ENCODE assay signal across 22 mouse cellular contexts in genomic region chr15:79394842-79395241, GRCm38 (mm10). TPM values are rescaled to one million over a fixed set of nuclear protein-coding genes. Genes with fewer than 3 reads are reported as not detected.
DNase-seq lines count a peak whose midpoint lies in the region; ATAC-seq and TF ChIP-seq lines count a peak whose summit lies in the region.
"Had no signal": no experiment of that assay in that cellular context is flagged by ENCODE, and none has a peak within 500 bp of the region (broad histone marks: within the 10 kb centered on the region; RNA-seq: fewer than 3 reads in every experiment).

No protein-coding gene starts in this region.

- no peak for DNase-seq in forebrain, embryonic 10.5 days (ENCODE audit: extremely low spot score, low spot score)
- no peak for DNase-seq in hindbrain, embryonic 10.5 days (ENCODE audit: low spot score)
- DNase-seq in lung, adult 2 months, result no peak
- DNase-seq in lung, adult 18-20 months, result no peak
- DNase-seq in c-Kit-positive CD71-positive TER-119-positive erythroid progenitor cells, embryonic 14.5 days (ENCODE audit: low spot score), result no peak
- DNase-seq: adrenal gland, postnatal 36 days; cerebellum, adult 11 months; layer of hippocampus, postnatal 36 days; midbrain, embryonic 14.5 days; retina, postnatal 1 day; thymus, postnatal 36 days had no signal

- H3K4me3 ChIP-seq in forebrain, embryonic 10.5 days, result no peak overlapping the region
- no peak overlapping the region for H3K4me3 ChIP-seq in forebrain, embryonic 12.5 days (replicated peaks)
- H3K4me3 ChIP-seq in hindbrain, embryonic 10.5 days, result no peak overlapping the region
- H3K4me3 ChIP-seq in hindbrain, embryonic 16.5 days (ENCODE audit: low read length), result no peak overlapping the region
- H3K4me3 ChIP-seq in lung, adult 2 months (replicated peaks; ENCODE audit: extremely low read depth, low read depth, low read length), result peak overlapping the region; percentile 57
- H3K4me3 ChIP-seq in small intestine, adult 2 months (ENCODE audit: low read depth, low read length), result 0 out of 2 replicates have a peak overlapping the region, but pooled peaks have one; percentile 1
- H3K4me3 ChIP-seq: embryonic facial prominence, embryonic 13.5 days; hindbrain, embryonic 12.5 days; limb, embryonic 12.5 days; neural tube, embryonic 12.5 days had no signal

- H3K4me2 ChIP-seq in forebrain, embryonic 12.5 days, result no peak overlapping the region
- no peak overlapping the region for H3K4me2 ChIP-seq in hindbrain, embryonic 16.5 days (ENCODE audit: low read length)
- H3K4me2 ChIP-seq: embryonic facial prominence, embryonic 13.5 days; hindbrain, embryonic 12.5 days; limb, embryonic 12.5 days; neural tube, embryonic 12.5 days had no signal

- H3K9me3 ChIP-seq in forebrain, embryonic 10.5 days, result no peaks in the 10 kb centered on the region
- H3K9me3 ChIP-seq in forebrain, embryonic 12.5 days, result no peaks in the 10 kb centered on the region
- no peaks in the 10 kb centered on the region for H3K9me3 ChIP-seq in hindbrain, embryonic 10.5 days
- H3K9me3 ChIP-seq in hindbrain, embryonic 16.5 days (ENCODE audit: control insufficient read depth, low read length), result no peaks in the 10 kb centered on the region
- H3K9me3 ChIP-seq: embryonic facial prominence, embryonic 13.5 days; hindbrain, embryonic 12.5 days; limb, embryonic 12.5 days; neural tube, embryonic 12.5 days had no signal

- H3K27ac ChIP-seq in forebrain, embryonic 10.5 days, result peak overlapping the region; percentile 48; the same call in 1 of the 2 replicates
- H3K27ac ChIP-seq in forebrain, embryonic 12.5 days, result no peak overlapping the region
- H3K27ac ChIP-seq in hindbrain, embryonic 10.5 days, result 0 out of 2 replicates have a peak overlapping the region, but pooled peaks have one; percentile 16
- H3K27ac ChIP-seq in hindbrain, embryonic 16.5 days (ENCODE audit: low read depth, low read length), result no peak overlapping the region
- no peak overlapping the region for H3K27ac ChIP-seq in small intestine, adult 2 months (ENCODE audit: insufficient read depth, low read depth, low read length)
- H3K27ac ChIP-seq: embryonic facial prominence, embryonic 13.5 days; hindbrain, embryonic 12.5 days; neural tube, embryonic 12.5 days; stomach, postnatal 0 days had no signal

- TF ChIP-seq POLR2A in lung, adult 2 months (IDR thresholded peaks at IDR 0.05; ENCODE audit: borderline replicate concordance, extremely low read depth, low read depth, low read length), result no peak
- no peak for TF ChIP-seq POLR2A in small intestine, adult 2 months (IDR thresholded peaks at IDR 0.05; ENCODE audit: low read depth, low read length)

- no peaks in the 10 kb centered on the region for H3K27me3 ChIP-seq in forebrain, embryonic 10.5 days (ENCODE audit: poor library complexity, severe bottlenecking)
- H3K27me3 ChIP-seq in forebrain, embryonic 12.5 days, result no peaks in the 10 kb centered on the region
- no peaks in the 10 kb centered on the region for H3K27me3 ChIP-seq in hindbrain, embryonic 10.5 days (ENCODE audit: insufficient read depth, poor library complexity, severe bottlenecking)
- no peaks in the 10 kb centered on the region for H3K27me3 ChIP-seq in hindbrain, embryonic 16.5 days (replicated peaks; ENCODE audit: control insufficient read depth, insufficient read depth, low read length)
- no peaks in the 10 kb centered on the region for H3K27me3 ChIP-seq in small intestine, adult 2 months (ENCODE audit: control insufficient read depth, insufficient read depth, low read length)
- H3K27me3 ChIP-seq: CH12.LX; embryonic facial prominence, embryonic 13.5 days; hindbrain, embryonic 12.5 days; limb, embryonic 12.5 days; neural tube, embryonic 12.5 days had no signal

- H3K9ac ChIP-seq in forebrain, embryonic 12.5 days, result no peak overlapping the region
- no peak overlapping the region for H3K9ac ChIP-seq in hindbrain, embryonic 16.5 days (ENCODE audit: low read depth, low read length)
- H3K9ac ChIP-seq: hindbrain, embryonic 12.5 days; limb, embryonic 12.5 days; neural tube, embryonic 12.5 days had no signal

- no peak for TF ChIP-seq CTCF in lung, adult 2 months (IDR thresholded peaks at IDR 0.05; ENCODE audit: insufficient read depth, low read length)
- TF ChIP-seq CTCF in small intestine, adult 2 months (IDR thresholded peaks at IDR 0.05; ENCODE audit: extremely low read depth, insufficient read length, insufficient replicate concordance, low read depth, low read length), result no peak

- peaks cover 24% of the 10 kb centered on the region for H3K36me3 ChIP-seq in forebrain, embryonic 10.5 days (replicated peaks)
- H3K36me3 ChIP-seq in forebrain, embryonic 12.5 days (replicated peaks), result peaks cover 11% of the 10 kb centered on the region
- H3K36me3 ChIP-seq in hindbrain, embryonic 10.5 days, result peaks cover 22% of the 10 kb centered on the region
- H3K36me3 ChIP-seq in hindbrain, embryonic 16.5 days (ENCODE audit: control insufficient read depth, insufficient read depth, low read length), result no peaks in the 10 kb centered on the region
- no peaks in the 10 kb centered on the region for H3K36me3 ChIP-seq in small intestine, adult 2 months (ENCODE audit: control insufficient read depth, insufficient read depth, low read length)
- H3K36me3 ChIP-seq: hindbrain, embryonic 12.5 days had no signal

- peaks cover 55% of the 10 kb centered on the region for H3K4me1 ChIP-seq in forebrain, embryonic 10.5 days
- H3K4me1 ChIP-seq in forebrain, embryonic 12.5 days, result peaks cover 35% of the 10 kb centered on the region
- H3K4me1 ChIP-seq in hindbrain, embryonic 10.5 days (replicated peaks), result peaks cover 59% of the 10 kb centered on the region
- peaks cover 19% of the 10 kb centered on the region for H3K4me1 ChIP-seq in hindbrain, embryonic 16.5 days (ENCODE audit: control insufficient read depth, insufficient read depth, low read depth, low read length)
- peaks cover 66% of the 10 kb centered on the region for H3K4me1 ChIP-seq in lung, adult 2 months (ENCODE audit: control insufficient read depth, insufficient read depth, low read length)
- peaks cover 31% of the 10 kb centered on the region for H3K4me1 ChIP-seq in small intestine, adult 2 months (ENCODE audit: control insufficient read depth, insufficient read depth, insufficient read length, low read length)

- ATAC-seq in forebrain, embryonic 12.5 days (ENCODE audit: low FRiP score), result no peak
- no peak for ATAC-seq in hindbrain, embryonic 16.5 days
- ATAC-seq: activated CD4-positive, CD25-positive, alpha-beta regulatory T cell, adult 4 months; forebrain, embryonic 14.5 days had no signal

- 94% methylated on average over 4 of the region's 4 CpGs for WGBS in forebrain, embryonic 10.5 days
- WGBS in forebrain, embryonic 12.5 days, result 82% methylated on average over 4 of the region's 4 CpGs
- WGBS in hindbrain, embryonic 10.5 days, result 85% methylated on average over 4 of the region's 4 CpGs
- WGBS in hindbrain, embryonic 16.5 days, result 88% methylated on average over 4 of the region's 4 CpGs
- 39% methylated on average over 4 of the region's 4 CpGs for WGBS in lung, adult 2 months
- 65% methylated on average over 4 of the region's 4 CpGs for WGBS in small intestine, adult 2 months

RNA-seq across cellular contexts. Expression of gene Tmem184b, which starts 8.5 kb away (rescaled TPM):
- 50.0 and 56.1 TPM in 2 replicates for polyA plus RNA-seq in forebrain, embryonic 10.5 days (2016; fragmentation: Nextera tagmentation; extraction: Ambion mirVana)
- polyA plus RNA-seq in forebrain, embryonic 12.5 days (2016; fragmentation: Nextera tagmentation; extraction: Ambion mirVana), result 41.3 and 43.6 TPM in 2 replicates
- polyA plus RNA-seq in hindbrain, embryonic 10.5 days (2016; fragmentation: Nextera tagmentation; extraction: Ambion mirVana), result 54.8 and 56.2 TPM in 2 replicates
- polyA plus RNA-seq in hindbrain, embryonic 16.5 days (2015; fragmentation: Nextera tagmentation; extraction: Ambion mirVana), result 42.4 and 54.9 TPM in 2 replicates
- polyA plus RNA-seq in lung, adult 2 months (2012; rRNA removed), result 269 and 331 TPM in 2 replicates
- polyA plus RNA-seq in small intestine, adult 2 months (2012; rRNA removed), result 80.3 and 168 TPM in 2 replicates

RNA-seq across cellular contexts. Expression of gene Maff, which starts 48.4 kb away (rescaled TPM):
- 1.5 and 1.6 TPM in 2 replicates for polyA plus RNA-seq in forebrain, embryonic 10.5 days (2016; fragmentation: Nextera tagmentation; extraction: Ambion mirVana)
- 1.2 and 2.0 TPM in 2 replicates for polyA plus RNA-seq in forebrain, embryonic 12.5 days (2016; fragmentation: Nextera tagmentation; extraction: Ambion mirVana)
- 0.97 and 1.1 TPM in 2 replicates for polyA plus RNA-seq in hindbrain, embryonic 10.5 days (2016; fragmentation: Nextera tagmentation; extraction: Ambion mirVana)
- polyA plus RNA-seq in hindbrain, embryonic 16.5 days (2015; fragmentation: Nextera tagmentation; extraction: Ambion mirVana), result 1.1 and 1.2 TPM in 2 replicates
- 12.1 and 21.0 TPM in 2 replicates for polyA plus RNA-seq in lung, adult 2 months (2012; rRNA removed)
- 9.4 and 28.5 TPM in 2 replicates for polyA plus RNA-seq in small intestine, adult 2 months (2012; rRNA removed)

Comparison
In these comparisons a context has a peak if more than half of its experiments do, and no peak if none do; other contexts are left out.
1. H3K27ac ChIP-seq: peak in forebrain, embryonic 10.5 days (single experiment) and hindbrain, embryonic 10.5 days (single experiment); none in forebrain, embryonic 12.5 days (single experiment), hindbrain, embryonic 16.5 days (single experiment) and small intestine, adult 2 months (single experiment).
2. H3K4me3 ChIP-seq: peak in lung, adult 2 months (single experiment) and small intestine, adult 2 months (single experiment); none in forebrain, embryonic 10.5 days (single experiment), forebrain, embryonic 12.5 days (single experiment), hindbrain, embryonic 10.5 days (single experiment) and hindbrain, embryonic 16.5 days (single experiment).